Mouse (Mus musculus) heart, embryonic 14.5 days (tissue): ENCODE measurements at regions not wholly inside any gene's neighbourhood (a gene's known extent, or its start where the extent isn't known, plus 50 kb on each side); places are given as distances from the start of the nearest gene placed in this dataset.

Experiments used
- ATAC-seq: fragments of 200-750 bp; cut with Nextera tagmentation; 2 replicates; pipeline ENCODE4 v1.8.0; 2017; ENCODE audit warnings: low read depth, moderate TSS enrichment; ENCODE audit not compliant: insufficient number of reproducible peaks, insufficient read depth, low FRiP score
- H3K27ac ChIP-seq, 2 experiments: fragments of 200-500 bp in 1 of 2; fragments of 300-500 bp in 1 of 2; sonication (generic) in 1 of 2; replicated peaks in 1 of 2; 2 replicates each; pipeline ENCODE4 v1.5.1; 2012 to 2014; ENCODE audit warnings: low read depth in 2 of 2, low read length in 2 of 2, control low read depth in 1 of 2, mild to moderate bottlenecking in 1 of 2, mixed read lengths in 1 of 2; ENCODE audit not compliant: control insufficient read depth in 1 of 2, insufficient read depth in 1 of 2
- H3K27me3 ChIP-seq: fragments of 300-500 bp; sonication (generic); 2 replicates; pipeline ENCODE4 v1.6.1; 2014; ENCODE audit warnings: mild to moderate bottlenecking, low read length, control low read depth; ENCODE audit not compliant: control insufficient read depth, insufficient read depth
- H3K36me3 ChIP-seq: fragments of 300-500 bp; sonication (generic); 2 replicates; pipeline ENCODE4 v1.6.1; 2014; ENCODE audit warnings: mild to moderate bottlenecking, control low read depth, low read length, mixed read lengths; ENCODE audit not compliant: control insufficient read depth, insufficient read depth
- H3K4me1 ChIP-seq, 2 experiments: fragments of 200-500 bp in 1 of 2; fragments of 300-500 bp in 1 of 2; sonication (generic) in 1 of 2; 2 replicates each; pipeline ENCODE4 v1.6.1; 2012 to 2014; ENCODE audit warnings: low read length in 2 of 2, control low read depth in 1 of 2, mixed read lengths in 1 of 2; ENCODE audit not compliant: control insufficient read depth in 2 of 2, insufficient read depth in 2 of 2
- H3K4me2 ChIP-seq: fragments of 300-500 bp; sonication (generic); 2 replicates; pipeline ENCODE4 v1.6.1; 2014; ENCODE audit warnings: mild to moderate bottlenecking, low read length
- H3K4me3 ChIP-seq, 2 experiments: fragments of 200-500 bp in 1 of 2; fragments of 300-500 bp in 1 of 2; sonication (generic) in 1 of 2; 2 replicates each; pipeline ENCODE4 v1.5.1; 2012 to 2014; ENCODE audit warnings: low read length in 2 of 2, mild to moderate bottlenecking in 2 of 2, control low read depth in 1 of 2, low read depth in 1 of 2, moderate library complexity in 1 of 2; ENCODE audit not compliant: control insufficient read depth in 1 of 2, insufficient read depth in 1 of 2
- H3K9ac ChIP-seq: fragments of 300-500 bp; sonication (generic); 2 replicates; pipeline ENCODE4 v1.6.1; 2014; ENCODE audit warnings: mild to moderate bottlenecking, low read length
- H3K9me3 ChIP-seq: fragments of 300-500 bp; sonication (generic); 2 replicates; pipeline ENCODE4 v1.6.1; 2016; ENCODE audit warnings: low read length, control low read depth; ENCODE audit not compliant: control insufficient read depth
- WGBS: fragments of 180-500 bp; shearing (Covaris S2); extraction: QIAGEN DNeasy Blood & Tissue Kit; methylation state at CpG from one replicate; pipeline ENCODE4 v1.1.7; 2014; 5-methylcytosine and 5-hydroxymethylcytosine counted together

- Histone ChIP-seq H3K9me3 (no peaks in the 10 kb centered on the region), H3K4me2 (no peak overlapping the region), H3K4me3 (no peak overlapping the region), H3K27ac (no peak overlapping the region), H3K4me1 (no peaks in the 10 kb centered on the region), H3K36me3 (no peaks in the 10 kb centered on the region), H3K27me3 (no peaks in the 10 kb centered on the region), H3K9ac (no peak overlapping the region)
- no peak for ATAC-seq
These were observed 78.8 kb upstream of the Gm21897 start for GRCm38 (mm10) chr16:15238449-15238848.

GRCm38 (mm10) chr16:15250186-15250585, 67.1 kb upstream of the Gm21897 start:
- ATAC-seq = no peak
- Histone ChIP-seq H3K4me2 (no peak overlapping the region), H3K9ac (no peak overlapping the region), H3K36me3 (no peaks in the 10 kb centered on the region), H3K4me3 (no peak overlapping the region), H3K4me1 (peaks cover 3 to 9% of the 10 kb centered on the region in 2 experiments; a peak in 3 of 4 replicates), H3K27me3 (no peaks in the 10 kb centered on the region), H3K9me3 (no peaks in the 10 kb centered on the region), H3K27ac (no peak overlapping the region)

- no peak for ATAC-seq
- WGBS = 52% methylated on average over 2 of the region's 2 CpGs
- Histone ChIP-seq H3K4me1 (peaks cover 3 to 9% of the 10 kb centered on the region in 2 experiments; a peak in 3 of 4 replicates), H3K4me3 (no peak overlapping the region), H3K4me2 (no peak overlapping the region), H3K27ac (no peak overlapping the region), H3K9ac (no peak overlapping the region), H3K9me3 (no peaks in the 10 kb centered on the region), H3K27me3 (no peaks in the 10 kb centered on the region), H3K36me3 (no peaks in the 10 kb centered on the region)
These were observed 65.6 kb upstream of the Gm21897 start for GRCm38 (mm10) chr16:15251686-15252085.

- ATAC-seq = no peak
- 63% methylated on average over 6 of the region's 6 CpGs for WGBS
- 0 out of 4 replicates have a peak overlapping the region, but pooled peaks of 1 of the 2 experiments have one; percentile 35 for H3K27ac ChIP-seq
These were observed 64.5 kb upstream of the Gm21897 start for GRCm38 (mm10) chr16:15252666-15253347.

GRCm38 (mm10) chr16:15253348-15253693, 63.9 kb upstream of the Gm21897 start:
- no peaks in the 10 kb centered on the region for H3K27me3 ChIP-seq
- peaks cover 3 to 9% of the 10 kb centered on the region in 2 experiments; a peak in 3 of 4 replicates for H3K4me1 ChIP-seq
- H3K36me3 ChIP-seq = no peaks in the 10 kb centered on the region
- no peak overlapping the region for H3K4me3 ChIP-seq
- H3K27ac ChIP-seq = 0 out of 4 replicates have a peak overlapping the region, but pooled peaks of 1 of the 2 experiments have one; percentile 35
- no peak for ATAC-seq
- WGBS = 46% methylated on average over 3 of the region's 3 CpGs
- H3K9me3 ChIP-seq = no peaks in the 10 kb centered on the region
- H3K4me2 ChIP-seq = no peak overlapping the region
- no peak overlapping the region for H3K9ac ChIP-seq

More at GRCm38 (mm10) chr16:15252666-15253347, 64.5 kb upstream of the Gm21897 start:
- no peaks in the 10 kb centered on the region for H3K27me3 ChIP-seq
- H3K36me3 ChIP-seq = no peaks in the 10 kb centered on the region
- H3K9me3 ChIP-seq = no peaks in the 10 kb centered on the region
- H3K9ac ChIP-seq = no peak overlapping the region
- H3K4me3 ChIP-seq = no peak overlapping the region
- no peak overlapping the region for H3K4me2 ChIP-seq
- peaks cover 3 to 9% of the 10 kb centered on the region in 2 experiments; a peak in 3 of 4 replicates for H3K4me1 ChIP-seq

- Histone ChIP-seq H3K27ac (no peak overlapping the region), H3K27me3 (no peaks in the 10 kb centered on the region), H3K4me2 (no peak overlapping the region), H3K9me3 (no peaks in the 10 kb centered on the region), H3K36me3 (no peaks in the 10 kb centered on the region), H3K4me1 (peaks cover 3 to 9% of the 10 kb centered on the region in 2 experiments; a peak in 3 of 4 replicates), H3K9ac (no peak overlapping the region), H3K4me3 (no peak overlapping the region)
- WGBS = 80% methylated on average over 2 of the region's 2 CpGs
- no peak for ATAC-seq
These were observed 62.6 kb upstream of the Gm21897 start for GRCm38 (mm10) chr16:15254669-15255068.

GRCm38 (mm10) chr16:15259474-15259873, 57.8 kb upstream of the Gm21897 start:
- ATAC-seq = no peak

GRCm38 (mm10) chr16:15260069-15260468, 57.2 kb upstream of the Gm21897 start:
- H3K27ac ChIP-seq = peak overlapping the region in 1 of 2 experiments; percentile 33; a peak in 1 of 4 replicates

More at GRCm38 (mm10) chr16:15259474-15259873, 57.8 kb upstream of the Gm21897 start:
- WGBS = 58% methylated on average over 6 of the region's 6 CpGs
- Histone ChIP-seq H3K9me3 (no peaks in the 10 kb centered on the region), H3K27me3 (no peaks in the 10 kb centered on the region), H3K36me3 (no peaks in the 10 kb centered on the region), H3K27ac (0 out of 4 replicates have a peak overlapping the region, but pooled peaks of 1 of the 2 experiments have one; percentile 26), H3K9ac (no peak overlapping the region), H3K4me1 (no peaks in the 10 kb centered on the region), H3K4me2 (no peak overlapping the region), H3K4me3 (no peak overlapping the region)

More at GRCm38 (mm10) chr16:15260069-15260468, 57.2 kb upstream of the Gm21897 start:
- Histone ChIP-seq H3K9ac (no peak overlapping the region), H3K4me3 (no peak overlapping the region), H3K4me1 (no peaks in the 10 kb centered on the region), H3K36me3 (no peaks in the 10 kb centered on the region), H3K27me3 (no peaks in the 10 kb centered on the region), H3K9me3 (no peaks in the 10 kb centered on the region), H3K4me2 (no peak overlapping the region)
- no peak for ATAC-seq
- WGBS = 58% methylated on average over 4 of the region's 4 CpGs
